Mouse (Mus musculus): ENCODE measurements around the gene Gm45015.

- TF ChIP-seq CTCF (IDR thresholded peaks at IDR 0.05; ENCODE audit: low read depth) (peak; percentile 6; the same call in 1 of the 2 replicates), EP300 (optimal IDR thresholded peaks at IDR 0.05) (no peak)
These were observed 5.8 kb upstream of the Gm45015 start, which contains the start of gene Zfp275 for GRCm38 (mm10) chrX:73342483-73342895.
